In genomic region chr9:123456634-123457602, GRCm38 (mm10) we compare ENCODE assay signal across 10 mouse cellular contexts. TPM values are rescaled to one million over a fixed set of nuclear protein-coding genes. Genes with fewer than 3 reads are reported as not detected.
DNase-seq lines count a peak whose midpoint lies in the region; ATAC-seq and TF ChIP-seq lines count a peak whose summit lies in the region.
"Had no signal": no experiment of that assay in that cellular context is flagged by ENCODE, and none has a peak within 500 bp of the region (broad histone marks: within the 10 kb centered on the region; RNA-seq: fewer than 3 reads in every experiment).

No protein-coding gene starts in this region.

- H3K4me2 ChIP-seq in lung, postnatal 0 days (replicated peaks; ENCODE audit: low read depth, low read length): no peak overlapping the region
- no peak overlapping the region for H3K4me2 ChIP-seq in intestine, postnatal 0 days (replicated peaks; ENCODE audit: low read depth)
- H3K4me2 ChIP-seq in neural tube, embryonic 15.5 days: no peak overlapping the region
- H3K4me2 ChIP-seq: midbrain, embryonic 11.5 days had no signal

- WGBS in lung, postnatal 0 days: 40% methylated on average over 9 of the region's 9 CpGs
- 46% methylated on average over 9 of the region's 9 CpGs for WGBS in intestine, postnatal 0 days
- 67% methylated on average over 9 of the region's 9 CpGs for WGBS in neural tube, embryonic 15.5 days

- no peak overlapping the region for H3K9ac ChIP-seq in lung, postnatal 0 days (replicated peaks; ENCODE audit: low read depth)
- no peak overlapping the region; the same call in 1 of the 2 replicates for H3K9ac ChIP-seq in intestine, postnatal 0 days (ENCODE audit: low read depth, low read length)
- no peak overlapping the region for H3K9ac ChIP-seq in neural tube, embryonic 15.5 days (replicated peaks)

- ATAC-seq in frontal cortex, adult (ENCODE audit: low TSS enrichment): peak; percentile 78
- peak; percentile 60 for ATAC-seq in lung, postnatal 0 days
- ATAC-seq in intestine, postnatal 0 days: no peak
- ATAC-seq in neural tube, embryonic 15.5 days (ENCODE audit: low FRiP score): no peak
- no peak for ATAC-seq in CD4-positive, CD25-positive, alpha-beta regulatory T cell, adult 4 months

- H3K9me3 ChIP-seq in lung, postnatal 0 days (ENCODE audit: low read length): no peaks in the 10 kb centered on the region
- H3K9me3 ChIP-seq in intestine, postnatal 0 days (ENCODE audit: control insufficient read depth): 0 out of 2 replicates have a peak, but pooled peaks cover 3% of the 10 kb centered on the region
- peaks cover 3% of the 10 kb centered on the region for H3K9me3 ChIP-seq in neural tube, embryonic 15.5 days (replicated peaks)

- no peak for DNase-seq in frontal cortex, postnatal 25 days (ENCODE audit: low spot score in 2 of 2)
- peak; percentile 81 for DNase-seq in lung, postnatal 0 days (ENCODE audit: low spot score)
- DNase-seq in lung, postnatal 36 days: no peak
- no peak for DNase-seq in testis, postnatal 14 days (ENCODE audit: low spot score)
- DNase-seq: layer of hippocampus, adult 9-11 months had no signal

- TF ChIP-seq CTCF in lung, postnatal 0 days (IDR thresholded peaks at IDR 0.05): no peak
- no peak for TF ChIP-seq CTCF in intestine, postnatal 0 days (IDR thresholded peaks at IDR 0.05; ENCODE audit: low read depth)

- 0 out of 2 replicates have a peak, but pooled peaks cover 3% of the 10 kb centered on the region for H3K36me3 ChIP-seq in lung, postnatal 0 days (ENCODE audit: insufficient read depth, low read length)
- H3K36me3 ChIP-seq in intestine, postnatal 0 days (ENCODE audit: control insufficient read depth, insufficient read depth): peaks cover 26% of the 10 kb centered on the region; the same call in 1 of the 2 replicates
- H3K36me3 ChIP-seq in neural tube, embryonic 15.5 days: peaks cover 28% of the 10 kb centered on the region

- peak; percentile 66 for TF ChIP-seq EP300 in lung, postnatal 0 days (IDR thresholded peaks at IDR 0.05)

- peaks cover 8% of the 10 kb centered on the region; the same call in 1 of the 2 replicates for H3K4me1 ChIP-seq in lung, postnatal 0 days (ENCODE audit: insufficient read depth, low read depth, low read length)
- H3K4me1 ChIP-seq in intestine, postnatal 0 days (replicated peaks; ENCODE audit: control insufficient read depth, insufficient read depth, low read length): no peaks in the 10 kb centered on the region
- H3K4me1 ChIP-seq in neural tube, embryonic 15.5 days: 0 out of 2 replicates have a peak, but pooled peaks cover 4% of the 10 kb centered on the region

- H3K4me3 ChIP-seq in lung, postnatal 0 days (ENCODE audit: low read depth, low read length): no peak overlapping the region
- H3K4me3 ChIP-seq in intestine, postnatal 0 days (ENCODE audit: low read depth, low read length): no peak overlapping the region
- no peak overlapping the region for H3K4me3 ChIP-seq in neural tube, embryonic 15.5 days (replicated peaks)

- no peaks in the 10 kb centered on the region for H3K27me3 ChIP-seq in lung, postnatal 0 days (replicated peaks; ENCODE audit: insufficient read depth, low read length)
- no peaks in the 10 kb centered on the region for H3K27me3 ChIP-seq in intestine, postnatal 0 days (replicated peaks; ENCODE audit: control insufficient read depth, insufficient read depth, low read length)
- H3K27me3 ChIP-seq in neural tube, embryonic 15.5 days (replicated peaks): no peaks in the 10 kb centered on the region

- H3K27ac ChIP-seq in lung, postnatal 0 days (ENCODE audit: low read length): peak overlapping the region; percentile 71
- peak overlapping the region; percentile 51 for H3K27ac ChIP-seq in intestine, postnatal 0 days (ENCODE audit: low read depth, low read length)
- H3K27ac ChIP-seq in neural tube, embryonic 15.5 days (replicated peaks): peak overlapping the region; percentile 28; the same call in 1 of the 2 replicates

RNA-seq across cellular contexts. Expression of gene Limd1, which starts 21.6 kb away (rescaled TPM):
- 56.3 and 61.9 TPM in 2 replicates for polyA plus RNA-seq in lung, postnatal 0 days (2015; fragmentation: Nextera tagmentation; extraction: Ambion mirVana)
- 40.6 and 42.9 TPM in 2 replicates for polyA plus RNA-seq in intestine, postnatal 0 days (2015; fragmentation: Nextera tagmentation; extraction: Ambion mirVana)
- polyA plus RNA-seq in neural tube, embryonic 15.5 days (2015; fragmentation: Nextera tagmentation; extraction: Ambion mirVana): 10.9 and 20.3 TPM in 2 replicates
- 10 to 100 TPM; 37.6 to 41.0 TPM for polyA plus RNA-seq in CD4-positive, CD25-positive, alpha-beta regulatory T cell, adult 4 months (2017; shearing (Covaris generic))

Comparison
In these comparisons a context has a peak if more than half of its experiments do, and no peak if none do; other contexts are left out.
1. ATAC-seq: peak in frontal cortex, adult (single experiment) and lung, postnatal 0 days (single experiment); none in intestine, postnatal 0 days (single experiment), neural tube, embryonic 15.5 days (single experiment) and CD4-positive, CD25-positive, alpha-beta regulatory T cell, adult 4 months (single experiment).
2. Peak in every context shown above with its lines, with median percentiles within 50 percentile points of each other: H3K27ac ChIP-seq.